ENCODE assay signal across 20 mouse cellular contexts in the genomic region with DNA sequence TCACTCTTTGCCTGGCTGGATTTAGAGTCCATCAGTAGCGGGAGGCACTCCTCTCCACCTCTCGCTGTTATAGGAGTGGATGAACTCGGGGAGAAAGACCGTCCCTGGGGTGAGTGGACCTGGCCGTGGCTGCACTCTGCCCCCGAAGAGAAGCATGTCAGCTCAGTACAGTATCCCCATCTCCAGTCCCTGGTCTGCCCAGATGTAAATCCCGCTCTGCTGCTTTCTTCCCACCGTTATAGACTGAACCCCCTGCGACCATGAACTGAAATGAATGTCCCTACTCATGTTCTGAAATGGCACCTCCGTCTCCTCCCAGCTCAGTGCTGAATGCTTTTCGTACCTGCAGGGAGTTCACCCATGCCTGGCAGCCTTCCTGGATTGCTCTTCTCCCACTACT. TPM values are rescaled to one million over a fixed set of nuclear protein-coding genes. Genes with fewer than 3 reads are reported as not detected.
DNase-seq lines count a peak whose midpoint lies in the region; ATAC-seq and TF ChIP-seq lines count a peak whose summit lies in the region.
"Had no signal": no experiment of that assay in that cellular context is flagged by ENCODE, and none has a peak within 500 bp of the region (broad histone marks: within the 10 kb centered on the region; RNA-seq: fewer than 3 reads in every experiment).

No protein-coding gene starts in this region.

- no peaks in the 10 kb centered on the region for H3K9me3 ChIP-seq in heart, postnatal 0 days (replicated peaks; ENCODE audit: control insufficient read depth, low read length)
- H3K9me3 ChIP-seq: embryonic facial prominence, embryonic 15.5 days; limb, embryonic 15.5 days; liver, embryonic 15.5 days; midbrain, embryonic 10.5 days; stomach, embryonic 15.5 days had no signal

- WGBS in heart, postnatal 0 days = 60% methylated on average over 11 of the region's 11 CpGs

- DNase-seq in heart, adult 11 months = peak; percentile 85
- no peak for DNase-seq in heart, adult 18-20 months
- DNase-seq in heart, postnatal 0 days (ENCODE audit: low spot score) = no peak
- no peak for DNase-seq in heart, adult 9 months (ENCODE audit: low spot score in 2 of 2)
- peak; percentile 25 for DNase-seq in adrenal gland, adult 8-10 months
- DNase-seq in adrenal gland, postnatal 25 days = peak; percentile 16
- no peak for DNase-seq in layer of hippocampus, adult 8-10 months (ENCODE audit: low spot score in 2 of 2)
- DNase-seq: B cell, adult 2 months; cerebellum, adult 18-20 months; cerebellum, postnatal 36 days; forebrain, postnatal 0 days; heart, postnatal 10 days; right cerebral cortex, postnatal 25 days had no signal

- no peaks in the 10 kb centered on the region for H3K36me3 ChIP-seq in heart, postnatal 0 days (replicated peaks; ENCODE audit: control insufficient read depth, insufficient read depth, low read length)
- H3K36me3 ChIP-seq: embryonic facial prominence, embryonic 15.5 days; limb, embryonic 15.5 days; liver, embryonic 15.5 days; midbrain, embryonic 10.5 days; stomach, embryonic 15.5 days had no signal

- H3K9ac ChIP-seq in heart, postnatal 0 days (replicated peaks; ENCODE audit: low read depth, low read length) = no peak overlapping the region
- H3K9ac ChIP-seq: embryonic facial prominence, embryonic 15.5 days; forebrain, postnatal 0 days; hindbrain, embryonic 14.5 days; limb, embryonic 15.5 days; liver, embryonic 15.5 days; stomach, embryonic 15.5 days had no signal

- H3K27ac ChIP-seq in heart, postnatal 0 days (ENCODE audit: low read depth) = no peak overlapping the region
- H3K27ac ChIP-seq: embryonic facial prominence, embryonic 15.5 days; hindbrain, embryonic 14.5 days; limb, embryonic 15.5 days; liver, embryonic 15.5 days; macrophage; midbrain, embryonic 10.5 days; stomach, embryonic 15.5 days had no signal

- no peak for TF ChIP-seq EP300 in heart, postnatal 0 days (IDR thresholded peaks at IDR 0.05; ENCODE audit: low read depth)

- H3K4me1 ChIP-seq in heart, postnatal 0 days (ENCODE audit: control insufficient read depth, insufficient read depth) = no peaks in the 10 kb centered on the region
- H3K4me1 ChIP-seq: liver, embryonic 15.5 days; midbrain, embryonic 10.5 days had no signal

- no peak for TF ChIP-seq CTCF in heart, postnatal 0 days (IDR thresholded peaks at IDR 0.05; ENCODE audit: low read depth)

- H3K4me3 ChIP-seq in heart, postnatal 0 days (ENCODE audit: low read depth, low read length) = no peak overlapping the region
- H3K4me3 ChIP-seq: embryonic facial prominence, embryonic 15.5 days; limb, embryonic 15.5 days; liver, embryonic 15.5 days; midbrain, embryonic 10.5 days; stomach, embryonic 15.5 days had no signal

- 0 out of 2 replicates have a peak overlapping the region, but pooled peaks have one; percentile 13 for H3K4me2 ChIP-seq in heart, postnatal 0 days (ENCODE audit: low read depth, low read length)
- H3K4me2 ChIP-seq: embryonic facial prominence, embryonic 15.5 days; hindbrain, embryonic 14.5 days; limb, embryonic 15.5 days; liver, embryonic 15.5 days; stomach, embryonic 15.5 days had no signal

- ATAC-seq in heart, postnatal 0 days (ENCODE audit: insufficient read depth, low read depth) = no peak
- ATAC-seq: forebrain, postnatal 0 days had no signal

- H3K27me3 ChIP-seq in heart, postnatal 0 days (ENCODE audit: control insufficient read depth, insufficient read depth, low read length) = no peaks in the 10 kb centered on the region
- H3K27me3 ChIP-seq: embryonic facial prominence, embryonic 15.5 days; limb, embryonic 15.5 days; stomach, embryonic 15.5 days had no signal

RNA-seq across cellular contexts. Expression of gene Cycs, which starts 37.1 kb away (rescaled TPM):
- 100 to 1,000 TPM; 157 to 166 TPM for total RNA-seq in heart, adult 18-20 months (2021)
- 86.9 and 87.9 TPM in 2 replicates for total RNA-seq in heart, postnatal 0 days (2014; rRNA removed; ENCODE audit: low replicate concordance)
- polyA plus RNA-seq in heart, postnatal 0 days (2015; fragmentation: Nextera tagmentation; extraction: Ambion mirVana) = 391 and 413 TPM in 2 replicates
- 10 to 100 TPM; 19.3 to 32.5 (median 28.6) TPM for total RNA-seq in adrenal gland, adult 8-10 months (2022)
- total RNA-seq in adrenal gland, postnatal 25 days (2021) = 38.6 and 46.0 TPM in 2 replicates
- total RNA-seq in layer of hippocampus, adult 8-10 months (2022) = 10 to 100 TPM; 36.4 to 45.7 (median 39.8) TPM

Comparison
In these comparisons a context has a peak if more than half of its experiments do, and no peak if none do; other contexts are left out.
1. DNase-seq: peak in heart, adult 11 months (single experiment), adrenal gland, adult 8-10 months (single experiment) and adrenal gland, postnatal 25 days (single experiment); none in heart, adult 18-20 months (0 of 2), heart, postnatal 0 days (single experiment), heart, adult 9 months (0 of 2) and layer of hippocampus, adult 8-10 months (0 of 2).